Mouse (Mus musculus) spleen, postnatal 4 days (tissue): ENCODE results near the gene Pip5k1b.

ENCODE experiments used
- DNase-seq, 2 experiments: peaks; one replicate each; pipeline ENCODE4 v3.0.0; 2022; ENCODE audit warnings: low spot score in 2 of 2

Pip5k1b gene

GRCm38 (mm10) chr19:24307271-24308221, 248.1 kb downstream of the Pip5k1b start:
- DNase-seq: no peak

- DNase-seq: no peak
These were observed 249.3 kb downstream of the Pip5k1b start for GRCm38 (mm10) chr19:24306351-24306750.

GRCm38 (mm10) chr19:24302198-24302597, 253.5 kb downstream of the Pip5k1b start:
- no peak for DNase-seq

- no peak for DNase-seq
These were observed 253.9 kb downstream of the Pip5k1b start for GRCm38 (mm10) chr19:24301768-24302148.

GRCm38 (mm10) chr19:24300994-24301767, 254.5 kb downstream of the Pip5k1b start:
- peak; percentile 73 to 88 for DNase-seq

GRCm38 (mm10) chr19:24293537-24293936, 262.1 kb downstream of the Pip5k1b start:
- DNase-seq: no peak

GRCm38 (mm10) chr19:24284187-24284586, 271.5 kb downstream of the Pip5k1b start:
- peak; percentile 61 to 82 for DNase-seq

GRCm38 (mm10) chr19:24281288-24281980, 274.2 kb downstream of the Pip5k1b start:
- DNase-seq: no peak

GRCm38 (mm10) chr19:24280601-24281228, 275.0 kb downstream of the Pip5k1b start, which contains the start of gene Fxn:
TSS of gene Fxn (minus strand) at chr19:24280605.
- DNase-seq: peak; percentile 68 to 74

- DNase-seq: peak; percentile 81 to 91
These were observed 275.7 kb downstream of the Pip5k1b start for GRCm38 (mm10) chr19:24279706-24280600.

GRCm38 (mm10) chr19:24278859-24279258, 276.8 kb downstream of the Pip5k1b start:
- peak; percentile 43 to 75 for DNase-seq

GRCm38 (mm10) chr19:24274281-24274680, 281.4 kb downstream of the Pip5k1b start:
- no peak for DNase-seq

GRCm38 (mm10) chr19:24271746-24272426, 283.8 kb downstream of the Pip5k1b start:
- DNase-seq: peak; percentile 72 to 89

- DNase-seq: no peak
These were observed 284.3 kb downstream of the Pip5k1b start for GRCm38 (mm10) chr19:24271326-24271725.

- DNase-seq: no peak
These were observed 287.1 kb downstream of the Pip5k1b start for GRCm38 (mm10) chr19:24268531-24268930.

- DNase-seq: no peak
These were observed 289.4 kb downstream of the Pip5k1b start for GRCm38 (mm10) chr19:24266046-24266830.

- DNase-seq: peak; percentile 75 to 90
These were observed 290.7 kb downstream of the Pip5k1b start for GRCm38 (mm10) chr19:24264991-24265390.

GRCm38 (mm10) chr19:24262736-24263135, 292.9 kb downstream of the Pip5k1b start:
- DNase-seq: no peak
